Comparison of ENCODE assay signal across 21 mouse cellular contexts in the genomic region with DNA sequence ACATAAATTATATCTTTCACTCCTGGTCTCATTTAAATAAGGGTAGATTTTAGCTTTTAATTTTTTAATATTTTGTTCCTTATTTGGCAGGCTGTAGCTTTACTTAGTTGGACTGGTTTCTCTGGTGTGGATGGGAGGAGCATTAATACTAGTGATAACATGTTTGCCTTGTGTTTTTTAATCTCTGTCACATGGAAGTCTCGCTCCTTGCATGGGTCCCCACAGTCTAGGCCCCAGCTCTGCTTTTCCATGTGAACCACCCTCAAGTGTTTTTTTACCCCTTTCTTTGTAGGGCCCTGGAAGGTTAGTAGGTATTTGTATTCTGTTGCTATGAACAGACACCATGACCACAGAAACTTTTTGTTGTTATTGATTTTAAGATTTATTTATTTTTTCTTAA.
"Had no signal": no experiment of that assay in that cellular context is flagged by ENCODE, and none has a peak within 500 bp of the region (broad histone marks: within the 10 kb centered on the region; RNA-seq: fewer than 3 reads in every experiment).

No protein-coding gene starts in this region.

- H3K36me3 ChIP-seq: lung, embryonic 15.5 days; stomach, embryonic 15.5 days had no signal

- H3K4me3 ChIP-seq: kidney, embryonic 15.5 days; lung, embryonic 15.5 days; megakaryocyte, embryonic 14.5 days; midbrain, embryonic 10.5 days; midbrain, embryonic 13.5 days; myocyte; neural tube, embryonic 13.5 days; stomach, embryonic 15.5 days had no signal

- H3K9me3 ChIP-seq: kidney, embryonic 15.5 days; lung, embryonic 15.5 days; megakaryocyte, embryonic 14.5 days; midbrain, embryonic 10.5 days; midbrain, embryonic 13.5 days; neural tube, embryonic 13.5 days; stomach, embryonic 15.5 days had no signal

- ATAC-seq: midbrain, embryonic 13.5 days; midbrain, embryonic 16.5 days had no signal

- H3K9ac ChIP-seq: kidney, embryonic 15.5 days; lung, embryonic 15.5 days; midbrain, embryonic 13.5 days; neural tube, embryonic 13.5 days; stomach, embryonic 15.5 days had no signal

- DNase-seq: kidney, adult 11 months; kidney, adult 8-10 months; kidney, postnatal 10 days; kidney, postnatal 4 days; lung, adult 18-20 months; lung, postnatal 10 days; lung, postnatal 36 days; retina, postnatal 1 day; right cerebral cortex, postnatal 25 days; spleen, adult 18-20 months; thymus, adult 18-20 months; thymus, postnatal 4 days had no signal

- H3K27ac ChIP-seq: kidney, embryonic 15.5 days; lung, embryonic 15.5 days; midbrain, embryonic 10.5 days; midbrain, embryonic 13.5 days; neural tube, embryonic 13.5 days had no signal

- H3K27me3 ChIP-seq: kidney, embryonic 15.5 days; lung, embryonic 15.5 days; megakaryocyte, embryonic 14.5 days; midbrain, embryonic 13.5 days; neural tube, embryonic 13.5 days; stomach, embryonic 15.5 days had no signal

- H3K4me2 ChIP-seq: kidney, embryonic 15.5 days; lung, embryonic 15.5 days; midbrain, embryonic 13.5 days; neural tube, embryonic 13.5 days; stomach, embryonic 15.5 days had no signal
